Mouse (Mus musculus) embryo, embryonic 11 days (tissue): ENCODE measurements around the gene Krtap31-2.

Source experiments
- DNase-seq: peaks from one replicate; pipeline ENCODE4 v3.0.0-alpha.2; 2015

The Krtap31-2 gene

GRCm38 (mm10) chr11:99935991-99936390, at the start of gene Krtap31-2:
Gene Krtap31-2, plus strand, starts transcription at chr11:99936291.
- DNase-seq: no peak

DNA sequence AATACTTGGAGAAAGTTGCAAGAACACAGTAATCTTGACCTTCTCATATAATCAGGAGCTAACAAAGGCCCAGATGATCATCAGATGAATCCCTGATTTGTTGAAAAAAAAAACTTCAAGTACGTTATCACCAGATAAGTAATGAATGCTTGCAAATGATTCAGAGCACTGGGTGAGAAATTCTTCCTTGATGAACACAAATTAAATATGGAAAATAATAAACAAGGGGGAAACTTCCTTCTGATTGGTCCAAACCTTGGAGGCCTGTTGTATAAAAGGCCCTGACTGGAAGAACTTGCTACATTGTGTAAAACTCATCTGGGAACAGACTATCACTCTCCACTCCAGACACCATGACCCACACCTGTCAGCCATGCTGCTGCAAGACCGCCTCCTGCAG, 28.5 kb upstream of the Krtap31-2 start, which contains the start of gene Krtap31-1:
Krtap31-1 (plus strand) TSS at position 301 of the 400 bp plus-strand sequence.
- DNase-seq: no peak

- DNase-seq: no peak
Observed at GRCm38 (mm10) chr11:99914451-99914850, 21.6 kb upstream of the Krtap31-2 start, which contains the start of gene Gm11565. Gene Gm11565, plus strand, starts transcription at chr11:99914751.

- DNase-seq: no peak
Observed at GRCm38 (mm10) chr11:99937751-99938264, 1.7 kb downstream of the Krtap31-2 start.

DNA sequence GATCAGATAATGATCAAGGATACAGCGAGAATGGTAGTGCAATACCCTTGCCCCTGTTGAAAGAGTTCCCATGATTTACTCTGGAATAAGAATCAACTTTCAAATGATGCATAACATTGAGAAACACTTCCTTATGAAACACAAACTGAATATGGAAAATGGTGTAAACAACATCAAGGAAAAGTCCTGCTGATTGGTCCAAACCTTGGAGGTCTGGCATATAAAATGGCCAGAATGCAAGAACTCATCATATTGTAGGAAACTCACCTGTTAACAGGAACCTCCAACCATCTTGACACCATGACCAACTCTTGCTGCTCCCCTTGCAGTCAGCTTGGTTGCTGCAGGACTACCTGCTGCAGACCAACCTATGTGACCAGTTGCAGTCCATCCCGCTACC, 12.1 kb downstream of the Krtap31-2 start, which contains the start of gene Krtap9-5:
Krtap9-5 (plus strand) TSS at position 301 of the 400 bp plus-strand sequence.
- no peak for DNase-seq

DNA sequence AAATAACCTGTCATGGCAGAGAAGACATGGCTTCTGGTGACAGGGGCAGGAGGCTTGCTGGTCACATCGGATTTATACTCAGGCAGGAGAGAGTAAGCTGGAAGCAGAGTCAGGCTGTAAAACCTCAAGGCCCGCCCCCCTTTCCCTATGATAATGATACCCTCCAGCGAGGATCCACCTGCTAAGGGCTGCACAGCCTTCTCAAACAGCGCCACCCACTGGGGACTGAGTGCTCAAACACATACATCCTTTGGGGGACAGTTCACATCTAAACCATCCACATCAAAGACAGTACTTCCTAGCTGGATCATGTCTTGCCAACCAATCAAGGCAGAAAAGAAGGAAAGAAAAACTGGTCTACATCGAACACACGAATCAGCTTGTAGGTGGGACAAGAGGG, 28.1 kb downstream of the Krtap31-2 start:
- peak; percentile 19 for DNase-seq

GRCm38 (mm10) chr11:99965961-99966360, 29.9 kb downstream of the Krtap31-2 start:
- DNase-seq: no peak

DNA sequence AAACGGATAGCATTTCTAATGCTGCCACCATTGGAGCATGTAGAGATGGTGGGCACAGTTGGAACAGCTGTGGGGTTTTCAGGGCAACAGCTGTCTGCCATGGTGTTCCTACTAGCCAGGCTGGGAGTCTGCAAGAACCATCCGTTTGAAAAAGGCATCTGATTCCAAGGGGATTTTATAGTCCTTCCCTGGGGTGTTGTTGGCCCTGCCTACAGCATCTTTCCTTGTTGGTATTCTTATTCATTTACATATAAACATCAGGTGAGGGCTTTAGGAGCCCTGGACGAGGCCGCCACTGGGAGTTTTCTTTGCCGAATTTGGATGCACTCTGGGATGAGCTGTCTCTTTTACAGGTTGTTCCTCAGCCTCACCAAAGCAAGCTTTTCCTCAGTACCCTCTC, 42.9 kb downstream of the Krtap31-2 start, which contains the start of gene Krtap29-1:
Krtap29-1 (minus strand) TSS at position 101 of the 400 bp plus-strand sequence.
- DNase-seq: no peak

GRCm38 (mm10) chr11:99982731-99983130, 46.6 kb downstream of the Krtap31-2 start:
- no peak for DNase-seq

- no peak for DNase-seq
Observed at GRCm38 (mm10) chr11:99983442-99983841, 47.4 kb downstream of the Krtap31-2 start.

GRCm38 (mm10) chr11:99985291-99986092, 49.4 kb downstream of the Krtap31-2 start:
- DNase-seq: no peak

DNA sequence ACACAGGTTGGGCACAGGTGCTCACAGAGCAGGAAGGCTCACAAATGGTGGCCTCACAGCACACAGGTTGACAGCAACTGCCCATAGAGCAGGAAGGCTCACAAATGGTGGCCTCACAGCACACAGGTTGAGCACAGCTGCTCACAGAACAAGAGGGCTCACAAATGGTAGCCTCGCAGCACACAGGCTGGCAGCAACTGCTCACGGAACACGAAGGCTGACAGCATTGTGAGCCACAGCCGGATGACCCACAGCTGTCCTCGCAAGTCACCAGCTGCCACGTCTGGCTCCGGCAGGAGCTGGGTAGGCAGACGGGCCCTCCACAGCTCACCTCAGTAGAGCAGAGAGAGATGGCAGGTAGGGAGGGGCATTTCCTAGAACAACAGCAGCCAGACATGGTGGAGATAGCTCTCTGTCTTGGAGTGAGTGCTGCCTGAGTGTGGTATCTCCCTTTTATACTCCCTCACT, 50.1 kb downstream of the Krtap31-2 start, which contains the start of gene Krtap16-1:
Krtap16-1 (minus strand) TSS at position 418 of the 468 bp plus-strand sequence.
- DNase-seq: no peak
